ENCODE assay signal across 10 mouse cellular contexts in genomic region chr19:31279797-31280486, GRCm38 (mm10).
DNase-seq lines count a peak whose midpoint lies in the region; ATAC-seq and TF ChIP-seq lines count a peak whose summit lies in the region.
"Had no signal": no experiment of that assay in that cellular context is flagged by ENCODE, and none has a peak within 500 bp of the region (broad histone marks: within the 10 kb centered on the region; RNA-seq: fewer than 3 reads in every experiment).

No protein-coding gene starts in this region.

- intact Hi-C loops in left cerebral cortex, postnatal 10 days (cut with DNase I), result no loop called here
- intact Hi-C loops in left cerebral cortex, postnatal 36 days (cut with DNase I), result no loop called here

- no peaks in the 10 kb centered on the region for H3K9me3 ChIP-seq in neural tube, embryonic 15.5 days (replicated peaks)
- H3K9me3 ChIP-seq in intestine, embryonic 15.5 days, result no peaks in the 10 kb centered on the region
- H3K9me3 ChIP-seq: midbrain, embryonic 12.5 days had no signal

- 70% methylated on average over 7 of the region's 7 CpGs for WGBS in neural tube, embryonic 15.5 days
- WGBS in intestine, embryonic 15.5 days, result 49% methylated on average over 7 of the region's 7 CpGs
- WGBS in thymus, adult 2 months, result 85% methylated on average over 7 of the region's 7 CpGs

- H3K4me3 ChIP-seq in neural tube, embryonic 15.5 days (replicated peaks), result no peak overlapping the region
- H3K4me3 ChIP-seq in intestine, embryonic 15.5 days (replicated peaks), result no peak overlapping the region
- no peak overlapping the region for H3K4me3 ChIP-seq in thymus, adult 2 months (ENCODE audit: control insufficient read depth, insufficient read depth, low read length)
- H3K4me3 ChIP-seq: erythroblast, embryonic 14.5 days; midbrain, embryonic 12.5 days had no signal

- no peak overlapping the region for H3K27ac ChIP-seq in neural tube, embryonic 15.5 days (replicated peaks)
- no peak overlapping the region for H3K27ac ChIP-seq in intestine, embryonic 15.5 days
- H3K27ac ChIP-seq in thymus, adult 2 months (ENCODE audit: control insufficient read depth, insufficient read depth, low read length), result no peak overlapping the region
- H3K27ac ChIP-seq: midbrain, embryonic 12.5 days had no signal

- peak; percentile 8 to 23 for DNase-seq in left cerebral cortex, postnatal 10 days (ENCODE audit: extremely low spot score in 1 of 2, low spot score in 2 of 2)
- no peak for DNase-seq in left cerebral cortex, postnatal 36 days (ENCODE audit: low spot score in 2 of 2)
- DNase-seq in adrenal gland, adult 8-10 months, result peak; percentile 34
- peak; percentile 11 for DNase-seq in gastrocnemius, postnatal 25 days
- peak; percentile 47 for DNase-seq in lung, postnatal 10 days
- DNase-seq in thymus, adult 2 months, result no peak

- peaks cover 9% of the 10 kb centered on the region; the same call in 1 of the 2 replicates for H3K4me1 ChIP-seq in neural tube, embryonic 15.5 days
- H3K4me1 ChIP-seq in intestine, embryonic 15.5 days (replicated peaks), result no peaks in the 10 kb centered on the region
- H3K4me1 ChIP-seq in thymus, adult 2 months (replicated peaks; ENCODE audit: control insufficient read depth, insufficient read depth, low read length), result no peaks in the 10 kb centered on the region

- no peak for TF ChIP-seq CTCF in thymus, adult 2 months (IDR thresholded peaks at IDR 0.05; ENCODE audit: borderline replicate concordance, control insufficient read depth, extremely low read depth, insufficient read depth, low read length, poor library complexity)

- no peak overlapping the region for H3K4me2 ChIP-seq in neural tube, embryonic 15.5 days
- no peak overlapping the region for H3K4me2 ChIP-seq in intestine, embryonic 15.5 days (replicated peaks)
- H3K4me2 ChIP-seq: midbrain, embryonic 12.5 days had no signal

- no peak overlapping the region for H3K9ac ChIP-seq in neural tube, embryonic 15.5 days (replicated peaks)
- no peak overlapping the region for H3K9ac ChIP-seq in intestine, embryonic 15.5 days
- H3K9ac ChIP-seq: midbrain, embryonic 12.5 days had no signal

- no peaks in the 10 kb centered on the region for H3K27me3 ChIP-seq in neural tube, embryonic 15.5 days (replicated peaks)
- no peaks in the 10 kb centered on the region for H3K27me3 ChIP-seq in intestine, embryonic 15.5 days (replicated peaks)
- H3K27me3 ChIP-seq in thymus, adult 2 months (ENCODE audit: control insufficient read depth, insufficient read depth, low read length), result no peaks in the 10 kb centered on the region
- H3K27me3 ChIP-seq: midbrain, embryonic 12.5 days had no signal

- no peak for ATAC-seq in neural tube, embryonic 15.5 days (ENCODE audit: low FRiP score)
- no peak for ATAC-seq in intestine, embryonic 15.5 days

- TF ChIP-seq POLR2A in thymus, adult 2 months (IDR thresholded peaks at IDR 0.05; ENCODE audit: control insufficient read depth, extremely low read depth, insufficient read depth, low read length, poor library complexity), result no peak

- no peaks in the 10 kb centered on the region for H3K36me3 ChIP-seq in neural tube, embryonic 15.5 days
- no peaks in the 10 kb centered on the region for H3K36me3 ChIP-seq in intestine, embryonic 15.5 days
- no peaks in the 10 kb centered on the region for H3K36me3 ChIP-seq in thymus, adult 2 months (ENCODE audit: control insufficient read depth, insufficient read depth, low read length)
- H3K36me3 ChIP-seq: midbrain, embryonic 12.5 days had no signal

Comparison
In these comparisons a context has a peak if more than half of its experiments do, and no peak if none do; other contexts are left out.
1. DNase-seq: peak in left cerebral cortex, postnatal 10 days (2 of 2), adrenal gland, adult 8-10 months (single experiment), gastrocnemius, postnatal 25 days (single experiment) and lung, postnatal 10 days (single experiment); none in left cerebral cortex, postnatal 36 days (0 of 2) and thymus, adult 2 months (single experiment).